Mouse (Mus musculus) lung, adult 18-20 months (tissue): ENCODE measurements around the gene Nectin2.

Experiments used
- DNase-seq, 2 experiments: peaks; one replicate each; pipeline ENCODE4 v3.0.0; 2022; ENCODE audit warnings: mixed read lengths in 2 of 2

Gene Nectin2

DNA sequence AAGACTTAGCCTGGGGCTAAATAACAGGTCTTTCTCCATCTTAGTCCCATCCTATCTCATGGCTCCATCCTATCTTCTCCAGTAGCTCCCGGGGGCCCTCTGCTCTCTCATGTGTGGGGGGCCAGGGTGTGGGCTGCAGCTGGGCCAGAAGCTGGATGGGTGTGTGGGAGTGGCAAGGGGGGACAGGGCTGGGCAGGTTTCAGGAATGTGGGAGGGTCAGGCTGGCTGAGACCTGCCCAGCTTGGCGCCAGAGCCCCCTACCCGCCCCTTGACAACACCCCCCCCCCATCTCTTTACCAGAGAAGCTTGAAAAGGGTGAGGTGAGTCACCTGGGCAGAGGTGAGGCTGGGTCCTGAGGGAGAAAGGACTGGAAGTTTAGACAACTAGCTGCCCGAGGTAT, 18.7 kb upstream of the Nectin2 start:
- peak in 1 of 2 experiments; percentile 52 for DNase-seq

DNA sequence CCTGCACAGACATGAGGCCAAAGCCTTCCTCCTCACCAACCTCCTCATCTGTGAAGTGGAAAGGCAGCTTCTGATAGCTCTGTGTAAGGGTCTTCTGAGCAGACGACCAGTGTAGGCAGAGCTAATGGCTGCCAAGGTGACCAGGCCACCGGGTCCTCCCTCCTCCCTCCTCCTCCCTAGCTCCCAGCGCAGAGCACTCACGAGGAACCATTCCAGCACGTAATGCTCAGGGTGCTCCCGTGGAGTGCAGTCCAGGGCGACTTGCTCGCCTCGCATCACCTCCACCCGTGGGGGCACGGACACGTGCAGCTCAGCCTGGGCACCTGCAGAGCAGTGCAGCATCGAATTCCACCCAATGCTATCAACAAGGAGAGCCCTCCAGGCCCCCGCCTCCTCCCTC, 18.0 kb upstream of the Nectin2 start:
- no peak for DNase-seq

DNA sequence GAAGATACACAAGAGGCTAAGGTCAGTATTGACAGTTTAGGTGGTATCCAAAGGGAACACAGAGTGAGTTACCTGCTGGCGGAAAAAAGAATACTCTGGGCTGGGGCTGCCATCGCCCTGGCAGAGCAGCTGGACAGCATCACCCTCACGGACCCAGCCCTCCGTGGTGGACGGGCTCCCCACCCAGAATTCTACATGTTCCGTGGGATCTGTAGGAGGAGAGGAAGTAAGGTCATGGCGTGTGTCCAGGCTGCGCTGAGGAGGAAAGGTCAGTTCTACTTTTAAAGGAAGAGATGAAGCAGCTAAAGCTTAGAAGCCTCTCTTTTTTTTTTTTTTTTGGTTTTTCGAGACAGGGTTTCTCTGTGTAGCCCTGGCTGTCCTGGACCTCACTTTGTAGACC, 14.3 kb upstream of the Nectin2 start:
- no peak for DNase-seq

DNA sequence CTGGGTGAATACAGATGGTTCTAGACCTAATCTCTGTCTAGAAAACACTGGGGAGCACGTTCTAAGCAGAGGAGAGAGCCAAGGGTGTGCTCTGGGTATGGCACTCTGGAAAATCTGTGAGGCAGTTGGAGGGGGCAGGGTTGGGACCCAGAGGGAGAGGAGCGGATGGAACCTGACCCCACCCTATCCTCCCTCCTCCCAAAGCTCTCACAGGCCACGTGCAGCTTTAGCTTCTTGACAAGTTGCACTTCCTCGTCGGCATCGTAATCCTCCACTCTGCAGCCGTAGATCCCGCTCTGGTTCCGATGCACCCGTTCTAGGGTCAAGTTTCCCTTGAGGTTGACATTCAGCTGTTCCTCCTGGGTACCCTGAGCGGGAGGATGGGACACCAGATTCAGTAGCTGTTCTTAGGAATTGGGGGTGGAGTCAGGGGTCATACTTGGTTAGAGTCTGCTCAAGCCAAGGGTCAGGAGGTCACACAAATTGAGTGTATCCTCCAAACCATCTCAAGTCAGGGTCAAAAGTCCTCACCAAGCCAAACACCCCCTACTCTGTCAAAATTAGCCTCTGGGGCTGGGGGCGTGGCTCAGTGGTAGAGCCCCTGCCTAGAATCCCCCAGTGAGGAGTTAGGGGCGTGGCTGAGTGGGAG, 13.7 kb upstream of the Nectin2 start:
- DNase-seq, result peak; percentile 54 to 66

DNA sequence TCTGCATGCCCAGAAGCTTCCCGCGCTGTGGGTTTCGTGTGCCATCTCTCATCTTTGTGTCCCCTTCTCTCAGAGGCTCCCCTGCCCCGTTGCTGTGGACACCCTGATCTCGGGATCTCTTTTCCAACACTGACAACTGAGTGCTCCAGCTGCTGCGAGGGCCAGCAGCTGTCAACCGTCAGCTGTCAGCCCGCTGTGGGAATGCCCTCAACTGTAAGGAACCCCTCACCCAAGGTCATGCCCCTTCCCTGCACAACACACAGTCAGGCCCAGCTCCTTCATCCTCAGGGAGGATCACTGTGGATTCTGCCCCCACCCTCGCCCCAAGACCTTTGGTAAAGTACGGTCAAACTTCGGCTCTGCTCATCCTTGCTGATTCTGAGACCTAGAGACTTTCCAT, 12.0 kb upstream of the Nectin2 start:
- DNase-seq, result no peak

DNA sequence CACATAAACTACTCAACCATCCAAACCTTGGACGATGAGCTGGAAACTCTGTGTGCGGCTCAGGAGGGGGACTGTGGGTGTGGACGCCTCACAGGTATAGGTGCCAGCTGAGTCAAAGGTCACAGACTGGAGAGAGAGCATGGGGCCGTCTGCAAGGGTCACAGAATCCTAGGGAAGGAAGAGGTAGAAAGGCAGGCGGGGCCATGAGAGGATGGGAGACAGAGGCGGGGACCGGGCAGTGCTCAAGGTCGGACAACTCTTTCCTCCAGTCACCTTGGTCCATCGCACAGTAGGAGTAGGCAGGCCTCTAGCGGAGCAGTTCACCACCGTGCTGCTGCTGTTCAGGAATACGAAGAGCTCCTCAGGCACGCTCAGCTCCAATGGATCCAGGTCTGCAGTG, 9.7 kb upstream of the Nectin2 start:
- DNase-seq, result no peak

DNA sequence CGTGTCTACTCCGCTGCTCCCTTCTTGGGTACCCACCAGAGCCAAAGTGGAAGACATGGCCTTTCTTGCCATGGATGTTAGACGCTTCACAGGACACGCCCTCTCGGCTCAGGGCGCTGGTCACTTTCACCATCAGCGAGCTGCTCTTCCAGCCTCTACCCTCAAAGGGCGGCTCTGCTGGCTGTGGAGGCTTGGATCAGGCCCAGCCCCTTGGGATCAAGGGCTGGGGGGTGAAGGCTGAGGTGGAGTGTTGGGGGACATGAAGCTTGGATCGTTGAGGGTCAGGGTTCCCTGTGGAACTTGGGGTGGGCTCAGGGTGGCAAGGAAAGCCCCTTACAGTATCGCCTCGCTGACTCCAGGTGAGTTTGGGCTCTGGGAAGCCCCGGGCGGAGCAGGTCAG, 8.3 kb upstream of the Nectin2 start:
- no peak for DNase-seq

DNA sequence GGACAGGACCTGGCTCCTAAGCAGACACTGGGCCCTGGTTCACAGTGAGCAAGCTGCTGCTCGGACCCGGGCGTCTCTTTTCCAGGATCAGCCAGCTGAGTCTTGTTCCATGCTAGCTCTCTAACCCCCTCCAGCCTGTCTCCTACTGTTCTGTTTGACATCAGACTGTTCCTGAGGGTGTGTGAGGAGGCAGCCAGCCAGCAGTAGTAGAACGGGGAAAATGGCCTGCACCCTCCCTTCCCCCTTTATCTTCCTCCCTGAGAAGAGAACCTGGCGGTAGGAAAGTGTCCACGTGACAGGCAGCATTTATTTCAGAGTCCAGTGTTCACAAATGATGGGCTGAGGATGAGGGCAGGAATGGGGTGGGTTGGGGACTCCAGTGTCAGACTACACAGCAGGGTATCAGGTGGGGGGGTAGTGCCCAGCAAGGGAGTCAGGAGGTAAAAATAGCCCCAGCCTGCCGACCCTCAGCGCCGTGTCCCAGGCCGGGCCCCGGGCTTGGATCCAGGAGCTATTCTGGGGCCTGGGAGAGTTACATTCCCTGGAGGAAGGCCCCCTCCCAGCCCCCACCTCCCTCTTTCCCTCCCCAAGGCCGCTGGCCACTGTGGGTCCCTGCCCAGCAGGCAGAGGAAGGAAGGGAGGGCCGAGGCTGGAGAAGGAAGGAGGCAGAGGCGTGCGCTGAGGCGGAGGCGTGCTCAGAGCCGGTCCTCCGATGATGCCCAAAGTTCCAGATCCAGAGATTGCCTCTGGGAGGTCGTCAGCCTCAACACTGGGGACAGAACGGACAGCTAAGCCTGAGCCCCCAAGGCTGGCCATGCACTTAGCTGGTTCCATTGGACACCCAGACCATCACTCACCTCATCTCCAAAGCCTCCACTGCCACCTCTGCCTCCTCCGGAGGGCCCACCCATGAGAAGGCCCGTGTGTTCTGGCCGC, 5.8 kb upstream of the Nectin2 start:
- DNase-seq, result peak; percentile 81 to 85

DNA sequence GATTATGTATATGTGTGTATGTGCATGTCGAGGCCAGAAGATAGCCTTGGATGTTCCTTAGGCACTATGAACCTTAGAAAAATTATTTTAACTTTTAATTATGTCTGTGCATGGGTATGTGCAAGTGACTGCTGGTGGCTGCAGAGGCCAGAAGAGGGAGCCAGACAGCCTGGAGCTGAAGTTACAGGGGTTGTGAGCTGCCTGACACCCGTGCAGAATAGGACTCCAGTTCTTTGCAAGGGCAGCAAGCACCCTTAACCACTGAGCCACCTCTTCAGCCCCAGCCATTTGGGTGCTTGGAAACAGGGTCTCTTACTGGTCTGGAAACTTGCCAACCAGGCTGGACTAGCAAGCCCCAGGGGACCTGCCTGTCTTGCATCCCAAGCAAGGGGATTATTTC, 4.7 kb upstream of the Nectin2 start:
- no peak for DNase-seq

DNA sequence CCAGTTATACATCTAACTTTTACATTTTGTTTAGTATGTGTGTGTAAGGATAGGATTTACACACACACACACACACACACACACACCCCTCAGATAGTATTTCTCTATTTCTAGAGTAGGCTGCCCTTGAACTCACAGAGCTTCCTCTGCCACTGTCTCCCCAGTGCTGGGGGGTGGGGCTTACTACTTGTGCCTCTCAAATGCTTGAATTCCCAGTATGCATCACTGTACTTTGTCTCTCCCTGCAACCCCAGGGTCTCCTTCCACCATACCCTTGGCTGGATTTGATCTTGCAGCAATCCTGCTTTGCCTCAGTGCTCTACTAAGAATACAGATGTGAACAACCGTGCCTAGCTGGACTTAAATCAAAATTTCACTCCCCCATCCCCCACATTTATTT, 3.8 kb upstream of the Nectin2 start:
- DNase-seq, result no peak

DNA sequence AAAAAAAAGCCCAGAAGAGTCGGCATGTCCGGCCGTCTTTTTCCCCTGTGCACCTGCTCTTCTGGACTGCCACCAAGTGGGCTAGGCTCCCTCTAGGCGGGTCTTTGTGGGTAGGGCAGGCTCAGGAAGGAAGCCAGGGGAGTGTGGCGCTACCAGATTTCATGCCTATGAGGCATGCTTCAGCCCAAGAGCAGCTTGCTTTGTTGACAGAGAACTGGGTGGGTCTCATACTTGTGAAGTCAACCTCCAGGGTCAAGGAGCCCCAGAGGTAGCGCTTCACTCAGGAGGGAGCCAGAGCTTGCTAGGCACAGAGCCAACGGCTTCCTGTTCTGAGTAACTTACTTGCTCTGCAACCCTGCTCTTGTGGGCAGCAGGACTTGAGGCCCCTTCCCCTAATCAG, 3.3 kb upstream of the Nectin2 start:
- peak; percentile 92 to 95 for DNase-seq

DNA sequence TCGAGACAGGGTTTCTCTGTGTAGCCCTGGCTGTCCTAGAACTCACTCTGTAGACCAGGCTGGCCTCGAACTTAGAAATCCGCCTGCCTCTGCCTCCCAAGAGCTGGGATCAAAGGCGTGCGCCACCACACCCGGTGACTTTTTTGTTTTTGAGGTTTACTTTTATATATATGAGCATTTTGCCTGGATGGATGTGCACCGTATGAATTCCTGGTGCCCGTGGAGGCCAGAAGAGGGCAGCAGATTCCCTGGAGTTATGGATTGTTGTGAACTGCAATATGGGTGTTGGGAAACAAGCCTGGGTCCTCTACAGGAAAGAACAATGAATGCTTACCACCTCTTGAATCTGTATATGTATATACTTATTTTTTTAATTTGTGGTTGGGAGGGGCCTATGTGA, 2.4 kb upstream of the Nectin2 start:
- DNase-seq, result peak; percentile 56

DNA sequence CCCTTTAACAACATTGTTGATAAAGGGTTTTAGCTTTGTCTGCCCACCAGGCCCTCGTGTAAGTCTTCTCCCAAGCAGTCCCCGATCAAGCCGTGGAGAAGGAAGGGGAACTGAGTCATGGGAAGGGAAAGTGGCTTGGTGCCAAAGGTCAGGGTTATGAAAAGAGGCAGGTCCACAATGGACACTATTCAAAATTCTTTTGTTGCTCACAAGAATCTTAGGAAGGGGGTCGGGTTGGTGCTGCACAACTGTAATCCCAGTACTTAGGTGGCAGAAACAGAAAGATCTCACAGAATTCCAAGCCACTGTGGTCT, 744 bp upstream of the Nectin2 start:
- peak in 1 of 2 experiments; percentile 30 for DNase-seq

DNA sequence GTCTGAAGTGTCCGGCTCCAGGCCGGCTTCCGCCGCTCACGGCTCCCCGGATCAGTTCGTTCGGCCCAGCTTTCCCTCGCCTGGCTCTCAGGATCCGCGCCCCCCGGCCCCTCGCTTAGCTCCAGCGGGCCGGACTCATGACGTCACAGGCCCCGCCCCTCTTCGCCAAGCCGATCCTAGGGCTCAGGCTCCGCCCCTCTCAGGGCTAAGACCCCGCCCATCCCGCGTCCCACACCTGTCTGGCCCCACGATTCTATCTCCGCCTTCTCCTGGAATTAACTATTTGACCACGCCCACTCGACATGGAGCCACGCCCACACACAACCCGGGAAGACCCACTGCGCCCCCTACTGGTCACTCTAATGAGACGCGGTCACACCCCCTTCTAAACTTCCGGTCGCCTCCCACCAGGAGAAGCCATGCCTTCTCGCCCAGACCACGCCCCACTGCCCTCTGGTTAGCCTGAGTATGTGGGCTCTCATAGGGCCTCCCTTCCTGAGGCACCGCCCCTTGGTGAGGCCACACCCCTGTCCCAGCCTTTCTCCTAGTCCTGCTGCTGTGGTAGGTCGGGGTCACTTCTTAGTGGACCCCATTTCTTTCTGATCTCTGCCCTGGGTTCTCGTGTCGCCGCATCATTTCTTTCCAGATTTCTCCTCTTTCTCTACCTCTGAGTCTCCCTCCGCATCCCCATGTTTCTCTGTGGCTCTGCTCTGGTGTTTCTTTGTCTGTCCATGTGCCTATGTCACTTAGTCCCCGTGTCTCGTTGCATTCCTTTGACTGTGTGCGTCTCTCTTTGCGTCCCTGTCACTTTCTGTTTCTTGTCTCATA, 680 bp downstream of the Nectin2 start:
- DNase-seq, result peak; percentile 98

DNA sequence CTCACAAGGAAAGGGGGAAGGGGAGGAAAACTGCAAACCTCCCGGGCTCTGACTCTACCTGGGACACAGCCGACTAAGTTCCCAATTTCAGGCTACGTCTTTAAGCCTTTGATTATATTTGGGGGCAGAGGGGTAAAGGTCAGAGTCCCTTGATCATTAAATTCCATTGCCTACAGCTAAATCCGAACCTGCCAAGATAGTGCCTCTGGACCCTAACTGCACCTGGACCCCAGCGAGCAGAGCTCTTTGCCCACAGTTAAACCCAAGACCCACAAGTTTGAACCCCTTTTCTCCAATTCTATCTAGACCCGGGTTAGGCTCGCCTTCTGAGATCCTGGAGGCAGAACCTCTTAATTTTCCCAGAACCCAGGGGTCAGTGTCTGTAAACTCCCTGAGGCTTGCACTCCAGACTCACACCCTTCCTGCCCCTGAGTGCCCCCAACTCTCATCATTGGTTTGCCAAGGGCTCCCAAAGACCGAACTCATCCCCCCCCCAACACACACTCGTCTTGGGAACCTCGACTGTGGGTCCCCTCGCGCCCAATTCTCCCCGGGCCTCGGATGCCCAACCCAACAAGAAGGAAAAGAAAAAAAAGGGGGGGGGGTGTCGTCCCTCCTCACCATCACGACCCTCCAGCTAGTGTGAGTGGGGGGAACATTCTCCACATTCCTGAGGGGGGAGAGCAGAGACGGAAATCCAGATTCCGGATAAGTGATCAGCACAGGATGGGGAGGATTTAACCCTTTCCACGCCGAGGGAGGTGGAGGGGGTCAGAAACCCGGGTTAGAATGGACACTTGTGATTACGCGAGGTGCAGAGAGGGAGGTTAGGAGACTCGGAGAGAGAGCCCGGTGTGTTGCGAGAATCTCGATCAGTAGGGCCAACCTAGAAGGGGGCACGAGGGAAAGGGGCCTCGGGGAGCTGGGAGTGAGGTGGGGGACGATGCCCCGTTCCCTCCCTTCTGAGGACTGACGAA, 1.8 kb downstream of the Nectin2 start:
- peak in 1 of 2 experiments; percentile 40 for DNase-seq

DNA sequence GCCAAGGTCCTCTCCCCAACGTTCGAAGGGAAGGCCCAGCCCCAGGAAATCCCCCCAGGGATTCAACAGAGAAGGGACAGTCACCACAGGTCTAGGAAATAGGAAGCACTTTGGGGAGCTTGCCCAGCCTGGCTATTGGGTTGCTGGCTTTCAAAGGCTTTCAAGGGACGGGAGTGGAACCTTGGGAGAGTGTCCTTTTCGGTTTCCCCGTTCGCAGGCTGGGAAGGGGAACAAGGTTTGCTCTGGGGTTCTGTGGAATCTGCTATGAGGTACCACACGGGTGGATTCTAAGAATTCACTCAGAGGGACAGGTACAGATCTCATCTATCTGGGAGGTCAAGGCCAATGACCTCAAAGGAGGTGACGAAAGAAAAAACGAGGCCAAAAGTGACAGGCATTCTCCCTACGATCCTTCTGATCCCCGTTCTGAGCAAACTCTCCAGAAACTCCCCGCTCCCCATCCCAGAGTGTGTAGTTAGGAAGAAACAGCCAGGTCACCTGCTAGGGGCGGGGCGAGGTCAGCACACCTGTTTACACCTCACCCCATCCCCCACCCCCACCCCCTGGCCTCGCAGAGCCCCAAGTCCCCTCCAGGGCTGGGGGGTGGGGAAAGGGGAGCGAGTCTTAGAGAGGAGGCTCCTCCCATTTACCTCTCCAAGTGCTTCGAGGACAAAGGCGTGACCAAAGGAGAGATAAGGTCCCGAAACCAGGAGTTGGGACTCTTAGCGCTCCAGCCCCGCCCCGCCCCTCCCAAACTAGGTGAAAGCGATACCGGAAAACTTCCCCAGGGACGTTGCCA, 2.7 kb downstream of the Nectin2 start:
- DNase-seq, result peak; percentile 87 to 91

DNA sequence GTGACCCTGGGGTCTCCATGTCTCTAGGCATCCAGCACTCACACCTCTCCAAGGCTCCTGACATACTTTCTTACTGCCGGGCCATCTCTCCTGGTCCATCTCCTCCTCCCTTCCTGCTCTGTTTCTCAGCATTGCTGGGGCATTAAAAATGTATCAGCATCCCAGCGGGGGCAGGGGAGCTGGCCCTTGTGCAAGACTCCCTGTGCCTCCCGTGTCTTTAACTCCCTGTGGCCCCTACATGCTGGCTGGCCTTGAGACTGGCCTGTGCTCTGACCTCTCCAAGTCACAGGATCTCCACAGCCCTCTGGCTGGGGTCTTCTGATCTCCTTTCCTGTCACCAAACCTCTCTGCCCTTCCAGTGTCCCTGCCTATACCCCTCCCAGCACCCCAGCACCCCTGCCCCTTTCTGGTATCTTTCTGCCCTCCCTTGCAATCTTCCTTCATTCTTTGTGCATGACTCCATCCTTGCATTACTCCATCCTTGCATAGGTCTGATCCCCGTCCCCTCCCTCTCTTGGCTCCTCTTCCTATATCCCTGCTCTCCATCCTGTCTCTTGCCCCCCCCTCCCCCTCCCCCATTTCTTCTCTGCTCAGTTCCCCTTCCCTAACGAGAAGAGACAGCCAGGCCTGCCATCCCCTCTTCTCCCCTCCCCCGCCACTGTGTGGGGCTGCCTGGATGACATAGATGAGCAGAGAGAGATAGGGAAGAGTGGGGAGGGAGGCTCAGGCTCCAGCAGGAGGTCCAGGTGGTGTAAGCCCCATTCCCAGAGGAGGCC, 3.7 kb downstream of the Nectin2 start:
- DNase-seq, result no peak

DNA sequence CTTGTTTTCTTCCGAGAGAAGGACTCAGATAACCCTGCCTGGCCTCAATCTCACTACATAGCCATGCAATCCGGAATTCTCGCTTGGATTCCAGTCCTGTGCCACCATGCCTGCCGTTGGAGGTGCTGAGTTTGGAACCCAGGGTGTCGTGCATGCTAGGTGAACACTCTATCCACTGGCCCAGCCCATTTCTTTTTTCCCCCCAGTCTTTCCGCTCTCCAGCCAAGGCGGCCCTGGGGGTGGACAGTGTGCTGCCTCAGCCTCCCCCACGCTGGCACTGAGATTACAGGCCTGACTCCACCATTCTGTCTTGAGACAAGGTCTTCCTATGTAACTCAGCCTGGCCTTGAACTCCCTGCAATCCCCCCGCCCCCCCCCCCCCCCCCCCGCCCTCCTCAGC, 4.3 kb downstream of the Nectin2 start:
- DNase-seq, result no peak

DNA sequence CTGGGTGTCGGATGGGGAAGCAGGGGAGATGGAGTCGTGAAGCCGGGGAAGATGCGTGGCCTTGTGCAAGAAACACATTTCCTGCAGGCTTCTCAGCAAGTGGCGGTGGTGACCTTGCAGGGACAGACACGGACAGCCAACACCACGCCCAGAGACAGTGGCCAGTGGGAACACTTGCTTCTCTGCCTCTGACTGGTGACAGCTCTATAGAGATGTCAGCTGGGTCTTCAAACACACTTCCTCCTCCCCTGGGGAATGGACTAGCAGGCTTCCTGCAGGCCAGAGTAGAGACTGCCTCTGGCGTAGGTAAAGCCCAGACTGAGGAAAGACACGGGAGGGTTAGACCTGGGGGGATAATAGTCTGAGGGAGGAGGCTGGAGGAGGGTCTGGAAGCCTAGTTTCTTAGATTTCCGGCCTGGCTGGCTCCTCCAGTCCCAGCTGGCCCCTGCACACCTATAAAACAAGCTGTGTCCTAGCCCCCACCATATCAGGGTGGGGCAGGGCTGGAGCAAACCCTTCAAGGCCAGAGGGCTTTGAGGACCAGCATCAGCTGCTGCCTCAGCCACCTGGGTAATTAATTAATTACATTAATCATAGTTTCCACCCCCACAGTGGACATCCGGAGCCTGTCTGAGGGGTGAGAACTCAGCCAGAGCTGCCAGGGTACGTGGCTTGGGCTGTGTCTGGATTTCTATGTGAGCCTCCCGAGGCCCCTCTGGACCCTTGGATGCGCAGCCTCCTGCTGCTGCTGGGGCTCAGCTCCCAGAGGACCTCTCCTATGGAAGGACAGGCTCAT, 5.5 kb downstream of the Nectin2 start:
- peak in 1 of 2 experiments; percentile 22 for DNase-seq

DNA sequence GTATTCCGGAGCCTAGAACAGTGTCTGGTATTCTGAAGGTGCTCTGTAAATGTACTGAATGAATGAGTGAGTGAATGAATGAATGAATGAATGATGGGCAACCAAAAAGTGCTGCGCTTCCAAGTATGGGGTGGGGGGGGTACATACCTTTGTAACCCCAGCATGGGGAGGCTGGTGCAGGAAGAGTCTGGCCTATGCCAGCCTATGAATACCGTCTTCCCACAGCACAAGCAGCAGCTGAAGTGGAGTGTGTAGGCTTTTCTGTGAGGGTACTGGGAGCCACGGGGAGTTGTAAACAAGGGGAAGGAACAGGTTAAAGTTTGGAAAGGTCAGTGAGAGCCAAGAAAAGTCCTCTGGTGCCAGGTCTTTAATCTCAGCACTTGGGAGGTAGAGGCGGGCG, 6.5 kb downstream of the Nectin2 start:
- no peak for DNase-seq
